In the genomic region with DNA sequence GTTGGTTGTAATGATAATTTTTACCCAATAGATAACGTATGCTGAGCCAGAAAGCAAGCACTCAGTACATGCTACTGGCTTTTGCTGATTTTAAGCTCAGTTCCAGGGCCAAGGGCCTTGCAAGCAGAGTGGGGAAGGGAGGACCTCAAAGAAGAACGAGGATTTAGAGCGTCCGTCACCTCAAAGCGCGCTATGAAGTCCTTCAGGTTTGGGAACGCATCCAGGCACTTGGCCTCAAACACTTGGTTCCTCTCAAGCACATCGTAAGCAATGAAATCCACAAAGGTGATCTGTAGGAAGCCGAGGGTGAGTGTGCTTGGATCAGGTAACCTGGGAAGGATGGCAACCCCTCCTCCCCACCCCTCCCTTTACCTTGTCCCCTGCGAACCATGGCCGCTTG, we compare ENCODE assay signal across 24 mouse cellular contexts. TPM values are rescaled to one million over a fixed set of nuclear protein-coding genes. Genes with fewer than 3 reads are reported as not detected.
DNase-seq lines count a peak whose midpoint lies in the region; ATAC-seq lines count a peak whose summit lies in the region.
"Had no signal": no experiment of that assay in that cellular context is flagged by ENCODE, and none has a peak within 500 bp of the region (broad histone marks: within the 10 kb centered on the region; RNA-seq: fewer than 3 reads in every experiment).

No protein-coding gene starts in this region.

- H3K9ac ChIP-seq in midbrain, embryonic 15.5 days = no peak overlapping the region
- no peak overlapping the region for H3K9ac ChIP-seq in neural tube, embryonic 15.5 days (replicated peaks)
- H3K9ac ChIP-seq: hindbrain, embryonic 12.5 days had no signal

- peak; percentile 40 to 76 for DNase-seq in adrenal gland, adult (ENCODE audit: inconsistent age in 2 of 2, low spot score in 1 of 2)
- no peak for DNase-seq in adrenal gland, postnatal 4 days (ENCODE audit: low spot score in 2 of 2)
- DNase-seq in midbrain, embryonic 10.5 days (ENCODE audit: low spot score) = no peak
- peak; percentile 26 for DNase-seq in lung, postnatal 10 days
- DNase-seq in layer of hippocampus, postnatal 14 days (ENCODE audit: low spot score in 2 of 2) = no peak
- DNase-seq: adrenal gland, postnatal 25 days; B cell, adult 2 months; cerebellum, adult 2 months; cerebellum, postnatal 10 days; gastrocnemius, adult 2 months; heart, adult 18-20 months; heart, postnatal 10 days; heart, postnatal 4 days had no signal

- 88% methylated on average over 11 of the region's 11 CpGs for WGBS in midbrain, embryonic 15.5 days
- 91% methylated on average over 11 of the region's 11 CpGs for WGBS in midbrain, embryonic 10.5 days
- 86% methylated on average over 11 of the region's 11 CpGs for WGBS in neural tube, embryonic 15.5 days

- no peak for ATAC-seq in midbrain, embryonic 15.5 days (replicated peaks)
- no peak for ATAC-seq in neural tube, embryonic 15.5 days (ENCODE audit: low FRiP score)
- ATAC-seq: CD4-positive, CD25-positive, alpha-beta regulatory T cell, adult 4 months; forebrain, embryonic 14.5 days had no signal

- H3K4me2 ChIP-seq in midbrain, embryonic 15.5 days = no peak overlapping the region
- H3K4me2 ChIP-seq in neural tube, embryonic 15.5 days = no peak overlapping the region
- H3K4me2 ChIP-seq: hindbrain, embryonic 12.5 days had no signal

- no peaks in the 10 kb centered on the region for H3K36me3 ChIP-seq in midbrain, embryonic 15.5 days (replicated peaks)
- no peaks in the 10 kb centered on the region for H3K36me3 ChIP-seq in midbrain, embryonic 10.5 days
- no peaks in the 10 kb centered on the region for H3K36me3 ChIP-seq in neural tube, embryonic 15.5 days
- H3K36me3 ChIP-seq: embryonic facial prominence, embryonic 10.5 days; G1E; heart, embryonic 10.5 days; hindbrain, embryonic 12.5 days had no signal

- H3K27ac ChIP-seq in midbrain, embryonic 15.5 days = 0 out of 2 replicates have a peak overlapping the region, but pooled peaks have one; percentile 5
- no peak overlapping the region for H3K27ac ChIP-seq in midbrain, embryonic 10.5 days (replicated peaks)
- H3K27ac ChIP-seq in neural tube, embryonic 15.5 days (replicated peaks) = peak overlapping the region; percentile 37; the same call in 1 of the 2 replicates
- H3K27ac ChIP-seq: embryonic facial prominence, embryonic 10.5 days; gastrocnemius, adult 2 months; heart, embryonic 10.5 days; hindbrain, embryonic 12.5 days had no signal

- H3K27me3 ChIP-seq in midbrain, embryonic 15.5 days (replicated peaks) = no peaks in the 10 kb centered on the region
- peaks cover 5% of the 10 kb centered on the region; the same call in 1 of the 2 replicates for H3K27me3 ChIP-seq in midbrain, embryonic 10.5 days (ENCODE audit: low read depth, poor library complexity, severe bottlenecking)
- no peaks in the 10 kb centered on the region for H3K27me3 ChIP-seq in neural tube, embryonic 15.5 days (replicated peaks)
- H3K27me3 ChIP-seq: hindbrain, embryonic 12.5 days had no signal

- H3K9me3 ChIP-seq in midbrain, embryonic 15.5 days = no peaks in the 10 kb centered on the region
- H3K9me3 ChIP-seq in midbrain, embryonic 10.5 days (replicated peaks) = no peaks in the 10 kb centered on the region
- no peaks in the 10 kb centered on the region for H3K9me3 ChIP-seq in neural tube, embryonic 15.5 days (replicated peaks)
- H3K9me3 ChIP-seq: embryonic facial prominence, embryonic 10.5 days; G1E; heart, embryonic 10.5 days; hindbrain, embryonic 12.5 days had no signal

- no peak overlapping the region for H3K4me3 ChIP-seq in midbrain, embryonic 15.5 days
- H3K4me3 ChIP-seq in midbrain, embryonic 10.5 days = no peak overlapping the region
- H3K4me3 ChIP-seq in neural tube, embryonic 15.5 days (replicated peaks) = no peak overlapping the region
- H3K4me3 ChIP-seq: embryonic facial prominence, embryonic 10.5 days; gastrocnemius, adult 2 months; heart, embryonic 10.5 days; hindbrain, embryonic 12.5 days had no signal

- peaks cover 24% of the 10 kb centered on the region for H3K4me1 ChIP-seq in midbrain, embryonic 15.5 days
- H3K4me1 ChIP-seq in midbrain, embryonic 10.5 days = peaks cover 28% of the 10 kb centered on the region
- peaks cover 31% of the 10 kb centered on the region for H3K4me1 ChIP-seq in neural tube, embryonic 15.5 days

RNA-seq across cellular contexts. Expression of a gene that starts 2.9 kb away (rescaled TPM):
- total RNA-seq in adrenal gland, postnatal 4 days (2021) = 10 to 100 TPM; 68.4 to 78.5 TPM
- polyA plus RNA-seq in midbrain, embryonic 15.5 days (2015; fragmentation: Nextera tagmentation; extraction: Ambion mirVana) = 63.6 and 73.0 TPM in 2 replicates
- polyA plus RNA-seq in midbrain, embryonic 10.5 days (2016; fragmentation: Nextera tagmentation; extraction: Ambion mirVana) = 20.6 and 39.5 TPM in 2 replicates
- polyA plus RNA-seq in neural tube, embryonic 15.5 days (2015; fragmentation: Nextera tagmentation; extraction: Ambion mirVana) = 42.2 and 50.6 TPM in 2 replicates
- 10 to 100 TPM; 88.4 to 91.6 TPM for total RNA-seq in layer of hippocampus, postnatal 14 days (2021)
- total RNA-seq: G1E had no signal
- polyA plus RNA-seq: G1E had no signal

RNA-seq across cellular contexts. Expression of a gene that starts 14.9 kb away (rescaled TPM):
- total RNA-seq in adrenal gland, postnatal 4 days (2021) = 10 to 100 TPM in 1 of 2 experiments, 1 to 10 TPM in 1; 9.0 to 11.0 TPM
- polyA plus RNA-seq in midbrain, embryonic 15.5 days (2015; fragmentation: Nextera tagmentation; extraction: Ambion mirVana) = 17.5 and 18.9 TPM in 2 replicates
- 13.1 and 13.4 TPM in 2 replicates for polyA plus RNA-seq in midbrain, embryonic 10.5 days (2016; fragmentation: Nextera tagmentation; extraction: Ambion mirVana)
- 9.0 and 10.6 TPM in 2 replicates for polyA plus RNA-seq in neural tube, embryonic 15.5 days (2015; fragmentation: Nextera tagmentation; extraction: Ambion mirVana)
- total RNA-seq in layer of hippocampus, postnatal 14 days (2021) = 1 to 10 TPM; 7.8 to 9.8 TPM
- polyA plus RNA-seq: CD4-positive, CD25-positive, alpha-beta regulatory T cell, adult 4 months; G1E had no signal

RNA-seq across cellular contexts. Expression of a gene that starts 33.1 kb away (rescaled TPM):
- 10 to 100 TPM; 39.7 to 41.1 TPM for total RNA-seq in adrenal gland, postnatal 4 days (2021)
- polyA plus RNA-seq in midbrain, embryonic 15.5 days (2015; fragmentation: Nextera tagmentation; extraction: Ambion mirVana) = 214 and 222 TPM in 2 replicates
- polyA plus RNA-seq in midbrain, embryonic 10.5 days (2016; fragmentation: Nextera tagmentation; extraction: Ambion mirVana) = 240 and 243 TPM in 2 replicates
- polyA plus RNA-seq in neural tube, embryonic 15.5 days (2015; fragmentation: Nextera tagmentation; extraction: Ambion mirVana) = 222 and 263 TPM in 2 replicates
- total RNA-seq in layer of hippocampus, postnatal 14 days (2021) = 100 to 1,000 TPM; 229 to 240 TPM
- total RNA-seq: G1E had no signal
- polyA plus RNA-seq: G1E had no signal

RNA-seq across cellular contexts. Expression of a gene that starts 40.4 kb away (rescaled TPM):
- under 1 TPM in 1 of 2 experiments, not detected in 1; 0.31 TPM for total RNA-seq in adrenal gland, postnatal 4 days (2021)
- polyA plus RNA-seq in midbrain, embryonic 15.5 days (2015; fragmentation: Nextera tagmentation; extraction: Ambion mirVana) = 0.25 TPM in 1 of 2 replicates, not detected in the other
- not detected in 2 replicates for polyA plus RNA-seq in midbrain, embryonic 10.5 days (2016; fragmentation: Nextera tagmentation; extraction: Ambion mirVana)
- 2.7 TPM in 1 of 2 replicates, not detected in the other for polyA plus RNA-seq in neural tube, embryonic 15.5 days (2015; fragmentation: Nextera tagmentation; extraction: Ambion mirVana)
- total RNA-seq in layer of hippocampus, postnatal 14 days (2021) = not detected
- total RNA-seq: adrenal gland, postnatal 25 days; G1E; gastrocnemius, adult 2 months; gastrocnemius, postnatal 4 days; heart, adult 18-20 months; heart, postnatal 10 days; heart, postnatal 4 days had no signal
- polyA plus RNA-seq: CD4-positive, CD25-positive, alpha-beta regulatory T cell, adult 4 months; cerebellum, adult 2 months; embryonic facial prominence, embryonic 10.5 days; forebrain, embryonic 14.5 days; G1E; heart, embryonic 14.5 days; hindbrain, embryonic 12.5 days had no signal

RNA-seq across cellular contexts. Expression of a gene that starts 51.7 kb away (rescaled TPM):
- total RNA-seq in adrenal gland, postnatal 4 days (2021) = not detected
- polyA plus RNA-seq in midbrain, embryonic 15.5 days (2015; fragmentation: Nextera tagmentation; extraction: Ambion mirVana) = 0.09 TPM in 1 of 2 replicates, not detected in the other
- not detected in 2 replicates for polyA plus RNA-seq in midbrain, embryonic 10.5 days (2016; fragmentation: Nextera tagmentation; extraction: Ambion mirVana)
- 6.3 TPM in 1 of 2 replicates, not detected in the other for polyA plus RNA-seq in neural tube, embryonic 15.5 days (2015; fragmentation: Nextera tagmentation; extraction: Ambion mirVana)
- total RNA-seq in layer of hippocampus, postnatal 14 days (2021) = not detected
- total RNA-seq: adrenal gland, postnatal 25 days; G1E; gastrocnemius, adult 2 months; gastrocnemius, postnatal 4 days; heart, adult 18-20 months; heart, postnatal 10 days; heart, postnatal 4 days had no signal
- polyA plus RNA-seq: CD4-positive, CD25-positive, alpha-beta regulatory T cell, adult 4 months; embryonic facial prominence, embryonic 10.5 days; embryonic facial prominence, embryonic 14.5 days; forebrain, embryonic 14.5 days; G1E; heart, embryonic 10.5 days; heart, embryonic 14.5 days; hindbrain, embryonic 12.5 days had no signal

Comparison
In these comparisons a context has a peak if more than half of its experiments do, and no peak if none do; other contexts are left out.
1. DNase-seq: peak in adrenal gland, adult (2 of 2) and lung, postnatal 10 days (single experiment); none in adrenal gland, postnatal 4 days (0 of 2), midbrain, embryonic 10.5 days (single experiment) and layer of hippocampus, postnatal 14 days (0 of 2).